Mouse (Mus musculus) small intestine, adult 2 months (tissue): ENCODE data around the gene OR5BS1P.

Source experiments
- CTCF ChIP-seq: fragments of 200-500 bp; IDR thresholded peaks from 2 replicates; pipeline ENCODE4 v1.5.1; 2012; ENCODE audit warnings: low read depth, mild to moderate bottlenecking, control low read depth, inconsistent platforms, low read length, moderate library complexity, mixed read lengths; ENCODE audit not compliant: insufficient replicate concordance, insufficient read length; ENCODE audit errors: extremely low read depth
- POLR2A ChIP-seq: fragments of 200-500 bp; IDR thresholded peaks from 2 replicates; pipeline ENCODE4 v1.6.1; 2012; ENCODE audit warnings: low read depth, mild to moderate bottlenecking, control low read depth, inconsistent platforms, low read length, moderate library complexity

- TF ChIP-seq CTCF = no peak
- TF ChIP-seq POLR2A = no peak
Observed at GRCm38 (mm10) chr15:98476281-98476680, 6.6 kb downstream of the OR5BS1P start.
